Mouse (Mus musculus) testis, adult 2 months (tissue): ENCODE results near the gene Phgr1. TPM values are rescaled to one million over a fixed set of nuclear protein-coding genes. Genes with fewer than 3 reads are reported as not detected.

ENCODE experiments used
- H3K27ac ChIP-seq: fragments of 200-500 bp; 2 replicates; pipeline ENCODE4 v1.5.1; 2012; ENCODE audit warnings: low read depth, low read length; ENCODE audit not compliant: control insufficient read depth, insufficient read depth
- H3K27me3 ChIP-seq: fragments of 200-500 bp; 2 replicates; pipeline ENCODE4 v1.6.1; 2012; ENCODE audit warnings: mild to moderate bottlenecking, low read length, moderate library complexity; ENCODE audit not compliant: control insufficient read depth, insufficient read depth
- H3K36me3 ChIP-seq: fragments of 200-500 bp; 2 replicates; pipeline ENCODE4 v1.6.1; 2012; ENCODE audit warnings: mild to moderate bottlenecking, low read length; ENCODE audit not compliant: control insufficient read depth, insufficient read depth
- H3K4me1 ChIP-seq: fragments of 200-500 bp; 2 replicates; pipeline ENCODE4 v1.6.1; 2012; ENCODE audit warnings: low read length; ENCODE audit not compliant: control insufficient read depth, insufficient read depth
- H3K4me3 ChIP-seq: fragments of 200-500 bp; 2 replicates; pipeline ENCODE4 v1.5.1; 2012; ENCODE audit warnings: low read depth, mild to moderate bottlenecking, low read length, moderate library complexity, mixed read lengths; ENCODE audit not compliant: control insufficient read depth
- CTCF ChIP-seq: fragments of 200-500 bp; IDR thresholded peaks from 2 replicates; pipeline ENCODE4 v1.5.1; 2012; ENCODE audit warnings: low read depth, mild to moderate bottlenecking, inconsistent platforms, low read length, moderate library complexity; ENCODE audit not compliant: control insufficient read depth, insufficient read depth, insufficient replicate concordance
- POLR2A ChIP-seq: fragments of 200-500 bp; IDR thresholded peaks from 2 replicates; pipeline ENCODE4 v1.6.1; 2012; ENCODE audit warnings: low read depth, mild to moderate bottlenecking, inconsistent platforms, low read length, moderate library complexity; ENCODE audit not compliant: control insufficient read depth
- polyA plus RNA-seq: library from polyadenylated mRNA; depleted of rRNA; stranded (reverse); fragments of >200 nt; gene quantifications from 2 replicates; pipeline ENCODE4 v1.2.3, GENCODE M21; 2012; rRNA removed

Phgr1 gene
- polyA plus RNA-seq: 0.49 and 1.1 TPM in 2 replicates

DNA sequence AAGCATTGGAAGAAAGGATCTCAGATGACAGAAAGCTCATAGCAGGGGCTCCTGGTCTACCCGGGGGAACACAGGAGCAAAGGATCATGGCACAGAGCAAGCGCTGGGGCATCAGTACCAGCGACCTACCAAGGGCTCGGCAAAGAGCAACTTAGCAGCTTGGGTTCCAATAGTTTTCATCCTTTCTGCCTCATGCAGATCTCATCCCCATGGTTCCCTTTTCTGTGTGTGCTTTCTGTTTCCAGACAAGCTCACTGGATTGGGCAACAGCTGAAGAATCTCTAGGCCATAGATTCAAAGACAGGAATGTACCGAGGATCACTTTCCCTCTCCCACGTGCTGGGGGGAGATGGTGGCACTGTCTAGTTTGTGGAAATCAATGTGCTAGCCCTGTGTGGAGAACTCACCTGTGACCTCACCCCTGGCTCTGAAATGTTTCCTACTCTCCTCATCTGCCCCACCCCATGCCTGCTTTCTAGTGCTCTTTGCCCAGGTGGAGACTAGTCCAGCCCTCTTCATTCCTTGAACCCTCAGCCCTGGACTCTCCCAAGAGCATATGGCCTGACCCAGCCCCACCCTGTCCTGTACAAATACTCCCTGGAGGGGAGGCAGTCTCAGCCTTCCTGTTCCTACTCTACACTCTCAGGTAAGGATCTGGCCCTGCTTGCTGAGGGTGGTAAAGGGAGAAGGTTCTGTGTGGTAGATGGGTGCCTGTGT is at the start of gene Phgr1:
Gene Phgr1, plus strand, starts transcription at position 612 of the 717 bp plus-strand sequence.
- Histone ChIP-seq H3K4me3 (no peak within 1 kb of the TSS), H3K4me1 (no peaks in the 10 kb centered on the region), H3K36me3 (no peaks in the 10 kb centered on the region), H3K27ac (no peak within 1 kb of the TSS), H3K27me3 (no peaks in the 10 kb centered on the region)
- TF ChIP-seq CTCF (no peak), POLR2A (no peak)

DNA sequence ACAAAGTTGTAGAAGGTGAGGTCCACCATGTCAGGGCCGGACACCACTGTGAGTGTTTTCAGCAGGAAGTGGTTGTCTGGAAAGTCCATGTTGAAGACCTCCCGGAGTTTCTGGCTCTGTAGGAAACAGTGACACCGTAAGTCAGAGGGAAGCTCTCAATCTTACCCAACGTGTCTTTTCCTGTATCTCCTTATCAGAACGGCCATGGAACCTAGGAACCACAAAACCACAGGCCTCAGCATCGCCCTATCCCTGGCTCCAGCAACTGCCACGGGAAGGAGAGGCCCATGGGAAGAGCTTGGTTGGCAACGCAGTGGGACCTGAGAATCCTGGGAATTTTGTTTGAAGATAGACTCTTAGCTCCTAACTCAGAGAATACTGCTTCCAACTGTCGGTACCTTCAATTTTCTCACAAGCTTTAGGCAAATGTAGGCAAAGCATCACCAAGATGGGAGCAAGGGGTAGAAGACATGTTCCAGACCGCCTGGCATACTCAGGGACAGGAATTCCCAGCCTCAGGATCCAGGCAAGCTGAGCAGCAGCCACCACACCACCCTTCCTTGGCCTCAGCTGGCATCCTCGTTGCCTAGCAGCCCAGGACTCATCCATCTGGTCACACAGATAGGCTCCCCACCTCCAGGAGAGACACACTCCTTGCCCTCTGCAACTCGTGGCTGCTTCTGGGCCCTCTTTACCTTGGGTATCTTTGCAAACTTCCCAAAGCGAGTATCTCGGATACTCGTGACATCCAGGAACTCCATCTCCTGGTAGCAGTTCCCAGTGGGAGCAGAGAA is 48.7 kb upstream of the Phgr1 start:
- Histone ChIP-seq H3K27me3 (no peaks in the 10 kb centered on the region), H3K4me1 (peaks cover 13% of the 10 kb centered on the region), H3K36me3 (no peaks in the 10 kb centered on the region), H3K27ac (no peak overlapping the region), H3K4me3 (no peak overlapping the region)
- TF ChIP-seq POLR2A: no peak
- TF ChIP-seq CTCF: no peak

DNA sequence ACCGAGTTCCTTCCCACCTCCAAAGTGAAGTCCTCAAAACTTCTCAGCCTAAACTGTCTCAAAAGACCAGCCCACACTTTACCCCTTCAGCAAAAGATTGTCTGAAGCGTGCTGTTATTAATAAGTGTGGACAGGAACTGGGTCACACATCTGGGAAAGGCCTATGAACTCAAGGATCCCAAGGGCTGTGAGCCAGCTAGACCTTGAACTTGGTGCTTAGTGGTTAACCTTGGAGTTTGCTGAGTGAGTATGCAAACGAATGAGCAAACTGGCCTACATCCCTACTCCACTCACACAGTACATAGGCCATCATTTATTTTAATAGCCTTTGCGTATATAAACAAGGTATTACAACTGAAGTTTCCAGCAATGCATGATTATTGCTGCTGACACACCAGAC is 47.1 kb upstream of the Phgr1 start:
- Histone ChIP-seq H3K27ac (no peak overlapping the region), H3K36me3 (no peaks in the 10 kb centered on the region), H3K27me3 (no peaks in the 10 kb centered on the region), H3K4me3 (no peak overlapping the region), H3K4me1 (peaks cover 16% of the 10 kb centered on the region)
- TF ChIP-seq POLR2A (no peak), CTCF (no peak)

DNA sequence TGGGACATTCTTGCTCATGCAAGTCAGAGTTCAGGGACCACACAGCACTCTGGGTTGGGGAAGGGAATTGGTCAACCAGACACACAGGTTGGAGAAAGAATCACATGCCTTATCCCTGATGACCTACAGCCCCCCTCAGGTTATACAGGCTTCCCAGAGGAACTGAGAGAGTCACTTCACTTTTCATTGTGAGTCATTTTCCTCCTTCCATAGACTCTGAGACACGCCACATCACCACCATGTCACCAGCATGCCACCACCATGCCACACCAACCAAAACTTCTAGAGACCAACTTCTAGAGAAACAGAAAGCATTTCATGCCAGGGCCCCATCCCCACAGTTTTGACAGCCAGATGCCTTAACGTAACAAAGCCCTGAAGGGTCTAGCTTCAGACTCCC is 45.7 kb upstream of the Phgr1 start:
- TF ChIP-seq POLR2A (no peak), CTCF (no peak)
- Histone ChIP-seq H3K4me1 (peaks cover 18% of the 10 kb centered on the region), H3K4me3 (no peak overlapping the region), H3K27me3 (no peaks in the 10 kb centered on the region), H3K27ac (no peak overlapping the region), H3K36me3 (no peaks in the 10 kb centered on the region)

DNA sequence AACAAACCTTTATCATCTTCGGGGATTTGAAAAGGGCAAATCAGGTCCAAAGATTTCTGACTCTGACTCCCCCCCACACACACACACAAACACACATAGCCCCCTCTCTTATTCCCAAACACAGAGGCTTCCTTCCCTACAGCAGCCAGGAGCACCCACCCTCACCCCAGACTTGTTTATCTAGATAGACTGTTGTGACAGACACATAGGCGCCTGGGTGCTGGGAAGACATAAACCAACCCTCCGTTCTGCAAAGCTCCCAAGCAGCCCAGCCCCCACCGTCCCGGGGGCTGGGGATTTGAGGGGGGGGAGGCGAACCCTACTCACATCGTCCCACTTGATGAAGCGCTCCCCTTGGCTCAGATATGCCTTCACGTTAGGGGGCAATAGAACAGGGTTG is 44.7 kb upstream of the Phgr1 start:
- H3K36me3 ChIP-seq: no peaks in the 10 kb centered on the region
- H3K4me3 ChIP-seq: no peak overlapping the region
- no peaks in the 10 kb centered on the region for H3K27me3 ChIP-seq
- H3K4me1 ChIP-seq: peaks cover 18% of the 10 kb centered on the region
- TF ChIP-seq POLR2A (no peak), CTCF (no peak)
- no peak overlapping the region for H3K27ac ChIP-seq

DNA sequence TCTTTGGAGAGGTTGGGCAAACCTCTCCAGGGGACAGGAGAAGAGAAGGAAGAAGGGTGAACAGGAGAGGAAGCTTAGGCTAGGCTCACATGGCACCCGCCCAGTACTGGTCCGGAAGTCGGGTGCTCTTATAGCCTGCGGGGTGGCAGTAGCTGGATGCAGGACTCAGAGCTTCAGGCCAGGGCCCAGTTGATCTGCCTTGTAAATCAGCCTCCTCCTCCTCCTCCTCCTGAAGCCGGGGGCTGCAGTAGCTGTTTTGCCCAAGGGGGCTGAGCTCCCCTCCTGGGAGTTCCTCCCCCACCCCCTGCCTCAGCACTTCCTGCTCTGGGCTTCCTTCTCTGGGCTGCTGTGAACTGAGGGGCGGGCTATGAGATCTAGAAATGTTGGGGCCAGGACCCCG is 44.2 kb upstream of the Phgr1 start, which contains the start of gene Plcb2:
Gene Plcb2, minus strand, starts transcription at position 102 of the 400 bp plus-strand sequence.
- no peak within 1 kb of the TSS for H3K4me3 ChIP-seq

DNA sequence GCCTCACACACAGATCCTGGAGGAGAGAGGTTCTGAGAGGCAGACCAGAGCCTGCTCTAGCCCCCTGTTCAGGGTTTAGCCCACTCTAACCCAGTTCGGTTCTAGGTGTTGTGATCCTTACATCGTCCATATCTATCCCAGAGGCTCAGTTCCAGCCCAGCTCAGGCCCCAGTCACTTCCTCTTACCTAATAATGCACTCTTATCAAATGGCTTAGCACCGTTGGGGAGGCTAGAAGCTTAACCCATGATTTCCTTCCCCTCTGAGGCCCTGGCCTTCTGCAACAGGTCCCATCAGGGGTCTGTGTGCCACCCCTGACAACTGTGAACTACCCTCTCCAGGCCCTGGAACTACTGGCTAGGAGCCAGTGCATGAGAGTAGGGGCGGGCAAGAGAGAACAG is 43.4 kb upstream of the Phgr1 start:
- no peak for TF ChIP-seq CTCF
- TF ChIP-seq POLR2A: no peak
- H3K27me3 ChIP-seq: no peaks in the 10 kb centered on the region
- peaks cover 15% of the 10 kb centered on the region for H3K4me1 ChIP-seq
- no peak overlapping the region for H3K27ac ChIP-seq
- no peaks in the 10 kb centered on the region for H3K36me3 ChIP-seq
- H3K4me3 ChIP-seq: no peak overlapping the region

More for the DNA sequence above, 44.2 kb upstream of the Phgr1 start, which contains the start of gene Plcb2:
- Histone ChIP-seq H3K36me3 (no peaks in the 10 kb centered on the region), H3K4me1 (peaks cover 18% of the 10 kb centered on the region), H3K27me3 (no peaks in the 10 kb centered on the region), H3K27ac (no peak within 1 kb of the TSS)
- TF ChIP-seq POLR2A: no peak
- TF ChIP-seq CTCF: no peak
